Mouse (Mus musculus): ENCODE results near the gene Senp8. TPM values are rescaled to one million over a fixed set of nuclear protein-coding genes. Genes with fewer than 3 reads are reported as not detected.

Senp8 gene
- total RNA-seq, 2 experiments from 2014 or later = 10.3 to 11.8 TPM

DNA sequence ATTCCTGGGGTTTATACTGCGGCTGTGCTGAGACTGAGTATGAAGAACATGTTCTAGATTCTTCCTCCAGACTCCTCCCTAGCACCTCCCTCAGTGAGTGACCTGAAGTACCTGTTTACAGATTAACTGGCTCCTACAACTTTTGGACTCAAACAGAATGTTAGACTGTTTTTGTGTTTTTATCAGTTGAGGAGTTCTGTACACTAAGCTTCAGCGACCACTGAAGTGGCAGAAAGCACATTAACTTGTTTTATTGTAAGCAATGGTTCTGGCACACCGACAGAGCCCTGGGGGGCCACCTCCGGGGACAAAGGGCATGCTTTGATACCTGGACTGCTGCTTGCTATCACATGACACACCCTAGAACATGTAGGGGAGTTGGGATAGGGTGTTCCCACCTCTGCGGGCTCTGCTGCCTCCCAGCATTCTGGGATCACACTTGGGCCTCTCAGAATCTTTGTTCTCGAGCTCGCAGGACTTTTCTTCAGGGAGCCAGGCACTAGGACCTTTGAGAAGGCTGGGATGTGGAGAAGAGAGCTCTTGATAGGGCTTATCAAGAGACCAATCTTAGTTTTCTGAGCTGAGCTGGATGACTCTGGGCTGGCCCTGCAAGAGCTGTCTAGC lies 34.1 kb downstream of the Senp8 start:
- no peak for DNase-seq (ENCODE audit: low spot score)

DNA sequence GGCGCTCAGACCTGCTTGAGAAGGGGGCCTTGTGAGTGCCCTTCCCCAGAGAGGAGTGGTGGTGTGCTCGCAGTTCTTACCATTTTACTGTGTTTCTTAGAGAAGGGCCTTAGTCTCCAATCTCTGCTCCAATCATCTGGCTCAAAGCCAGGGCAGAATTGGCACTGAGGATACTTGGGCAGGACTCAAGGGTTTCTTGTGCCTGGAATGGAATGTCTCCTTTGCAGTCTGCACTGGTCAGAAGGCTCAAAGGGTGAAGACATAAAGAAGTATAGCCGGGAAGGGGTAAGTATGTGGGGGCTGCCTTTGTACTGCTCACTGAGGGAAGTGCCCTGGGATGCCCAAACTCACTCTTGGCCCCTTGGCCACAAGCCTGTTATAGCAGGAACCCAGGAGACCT lies 41.3 kb downstream of the Senp8 start:
- peak; percentile 39 for DNase-seq (ENCODE audit: low spot score)

DNA sequence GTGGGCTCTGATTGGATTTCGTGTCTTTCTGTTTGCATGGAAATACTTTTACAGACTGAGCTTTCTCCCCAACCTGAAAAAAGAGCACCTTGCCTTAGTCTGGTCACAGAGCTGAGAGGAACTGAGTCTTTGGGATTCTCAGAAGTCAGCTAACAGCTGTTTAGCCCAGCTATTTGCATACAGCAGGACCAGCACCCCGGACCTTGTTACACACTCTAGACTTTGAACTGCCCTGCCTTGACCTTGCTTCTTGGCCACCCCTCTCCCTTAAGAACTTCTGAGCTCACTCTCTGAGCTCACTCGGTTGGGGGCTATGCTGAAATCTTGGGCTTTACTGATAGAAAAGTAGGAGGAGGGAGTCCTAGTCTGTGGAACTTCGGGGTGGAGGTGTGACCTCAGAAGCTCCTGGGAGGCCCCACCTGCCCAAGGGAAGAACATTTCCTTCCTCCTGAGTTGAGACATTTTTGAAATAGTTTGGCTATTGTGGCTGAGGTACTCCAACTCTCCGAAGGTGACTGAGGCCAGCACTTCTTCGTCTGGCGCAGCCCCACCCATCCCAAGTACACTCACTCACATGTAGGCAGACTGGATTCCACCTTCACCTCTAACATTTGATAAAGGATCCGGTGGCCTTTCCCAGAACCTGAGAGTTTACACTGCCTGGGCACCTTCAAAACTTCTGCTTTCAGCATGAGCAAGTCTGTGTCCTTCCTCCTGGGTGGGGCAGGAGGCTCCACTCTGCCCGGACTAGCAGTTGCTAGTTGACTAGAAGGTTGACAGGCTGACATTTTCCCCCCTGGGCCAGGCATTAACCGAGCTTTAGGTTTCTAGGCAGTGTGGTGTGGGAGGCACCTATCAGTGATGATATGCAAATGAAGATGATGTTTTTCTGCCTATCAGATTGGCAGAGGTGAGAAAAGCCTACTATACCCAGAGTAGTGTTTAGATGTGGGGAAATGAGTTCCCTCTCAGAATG lies 43.4 kb downstream of the Senp8 start:
- DNase-seq (ENCODE audit: low spot score) = no peak

DNA sequence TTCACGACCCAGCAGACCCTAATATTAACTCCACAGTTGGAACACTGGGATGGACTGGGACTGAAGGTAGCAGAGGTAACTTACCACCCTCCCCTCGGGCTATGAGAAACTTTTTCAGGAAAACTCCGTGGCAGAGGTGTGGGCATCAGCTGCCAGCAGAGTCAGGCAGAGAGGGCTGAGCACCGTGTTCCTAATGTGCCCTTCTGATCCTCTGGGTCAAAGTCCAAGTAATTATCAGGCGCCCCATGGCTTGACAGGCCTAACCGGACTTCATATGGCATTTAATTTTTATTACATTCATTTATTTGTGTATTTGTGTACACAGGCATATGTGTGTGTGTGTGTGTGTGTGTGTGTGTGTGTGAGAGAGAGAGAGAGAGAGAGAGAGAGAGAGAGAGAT lies 47.4 kb downstream of the Senp8 start:
- no peak for DNase-seq (ENCODE audit: low spot score)

DNA sequence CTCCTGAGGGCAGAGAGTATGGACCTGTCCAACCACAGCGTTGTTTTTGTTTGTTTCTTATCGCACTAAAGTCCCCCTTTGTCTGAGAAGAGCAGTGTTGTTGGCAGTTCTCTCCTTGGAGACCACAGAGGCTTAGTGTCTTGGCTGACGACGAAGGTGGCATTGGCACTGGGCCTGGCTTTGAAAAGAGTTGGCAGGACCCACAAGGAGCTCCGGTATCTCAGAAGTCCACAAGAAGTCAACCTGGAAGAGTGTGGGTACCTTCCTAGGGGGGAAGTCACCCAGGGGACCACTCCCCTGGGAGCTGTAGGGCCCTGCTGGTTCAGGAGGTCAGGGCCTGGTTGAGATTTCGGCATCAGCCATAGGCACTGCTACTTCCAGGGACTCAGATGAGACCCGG lies 49.4 kb downstream of the Senp8 start:
- no peak for DNase-seq (ENCODE audit: low spot score)

DNA sequence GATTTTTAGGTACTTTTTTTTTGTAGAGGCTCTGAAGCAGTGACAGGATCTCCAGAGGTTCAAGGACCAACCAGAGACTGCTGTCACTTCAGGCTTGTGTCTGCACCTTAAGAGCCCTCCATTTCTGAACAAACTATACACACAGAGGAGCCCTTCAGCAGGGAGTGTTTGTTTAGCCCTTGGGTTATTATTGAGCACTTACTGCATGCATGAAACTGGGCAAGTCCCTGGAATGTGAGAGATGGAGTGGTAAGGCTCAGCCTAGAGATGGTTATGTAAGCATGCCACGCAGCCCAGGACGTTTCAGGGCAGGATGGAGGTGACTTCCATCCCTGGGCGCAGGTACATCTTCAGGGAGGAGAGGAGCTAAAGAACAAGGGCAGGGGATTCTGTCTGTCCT lies 54.1 kb downstream of the Senp8 start:
- DNase-seq (ENCODE audit: low spot score) = no peak

DNA sequence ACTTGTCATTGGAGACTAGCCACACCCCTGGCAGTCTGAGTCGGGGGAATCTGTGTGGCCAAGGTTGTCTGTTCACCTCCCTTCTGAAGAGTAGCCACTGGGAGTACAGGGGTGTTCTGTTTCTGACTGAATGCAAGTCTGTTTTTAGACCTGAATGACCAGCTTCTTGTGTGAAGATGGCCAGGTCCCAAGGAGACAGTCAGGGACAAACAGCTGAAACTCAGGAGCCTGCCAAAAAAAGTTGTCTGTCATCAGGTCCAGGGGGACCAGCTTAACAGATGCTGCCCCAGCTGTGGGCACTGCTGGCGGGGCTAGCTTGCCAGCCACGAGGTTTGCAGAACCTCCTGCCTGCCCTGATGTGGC lies 55.1 kb downstream of the Senp8 start:
- DNase-seq (ENCODE audit: low spot score) = peak; percentile 42

DNA sequence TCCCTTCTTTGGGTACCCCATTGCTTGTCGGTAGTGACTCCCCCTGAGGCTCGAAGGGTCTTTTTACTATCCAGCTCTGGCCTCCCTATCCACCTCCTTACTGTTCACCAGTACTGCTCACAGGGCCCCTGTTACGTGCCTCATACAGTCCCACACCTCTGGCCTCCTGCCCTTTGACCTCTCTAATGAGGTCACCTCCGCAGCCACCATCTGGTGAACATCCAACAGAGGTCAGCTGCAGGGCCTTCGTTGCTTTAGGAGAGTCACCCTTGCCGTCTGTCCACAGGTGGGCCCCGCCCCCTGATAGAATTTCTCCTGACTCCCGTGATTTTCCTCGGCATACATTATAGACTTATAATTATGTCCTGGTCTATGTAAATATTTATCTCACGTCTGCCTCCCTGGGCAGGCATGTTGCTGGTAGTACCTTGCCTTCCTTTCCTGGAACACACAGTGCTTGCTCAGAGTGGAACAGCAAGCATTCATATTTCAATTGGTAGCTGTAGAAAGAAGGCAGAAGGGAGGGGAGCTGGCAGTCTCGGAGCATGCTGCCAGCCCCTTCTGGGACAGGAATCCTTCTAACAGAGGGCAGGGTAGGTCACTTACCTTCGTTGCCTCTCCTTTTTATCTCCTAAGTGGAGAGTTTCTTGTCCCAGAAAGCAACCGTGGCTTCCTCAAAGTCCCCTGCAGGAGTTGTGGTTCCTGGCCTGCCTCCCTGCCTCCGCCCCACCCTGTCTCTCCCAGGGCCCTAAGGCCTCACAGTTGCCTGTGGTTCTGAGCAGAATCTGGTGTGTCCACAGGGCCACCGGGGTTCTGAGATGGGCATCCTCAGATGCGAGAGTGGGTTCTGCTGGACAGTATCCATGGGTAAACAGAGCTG lies 55.7 kb downstream of the Senp8 start:
- no peak for DNase-seq (ENCODE audit: low spot score)

DNA sequence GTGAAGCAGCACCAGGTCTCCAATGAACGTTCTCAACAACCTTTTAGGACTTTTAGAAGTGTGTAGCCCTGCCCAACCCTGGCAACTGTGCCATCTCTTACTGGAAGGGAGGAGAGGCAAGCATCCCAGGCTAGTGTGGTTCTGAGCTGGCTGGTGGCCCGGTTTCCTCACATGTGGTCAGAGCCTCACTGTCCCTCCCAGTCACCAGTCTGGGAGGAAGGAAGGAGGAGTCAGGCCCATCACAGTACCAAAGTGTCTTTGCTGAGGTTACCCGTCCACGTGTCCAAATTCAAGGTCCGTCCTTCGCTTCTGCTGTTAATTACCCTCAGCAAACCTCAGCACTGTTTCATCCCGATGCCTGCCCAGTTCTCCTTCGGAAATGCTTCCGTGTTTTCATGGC lies 58.4 kb downstream of the Senp8 start:
- no peak for DNase-seq (ENCODE audit: low spot score)

DNA sequence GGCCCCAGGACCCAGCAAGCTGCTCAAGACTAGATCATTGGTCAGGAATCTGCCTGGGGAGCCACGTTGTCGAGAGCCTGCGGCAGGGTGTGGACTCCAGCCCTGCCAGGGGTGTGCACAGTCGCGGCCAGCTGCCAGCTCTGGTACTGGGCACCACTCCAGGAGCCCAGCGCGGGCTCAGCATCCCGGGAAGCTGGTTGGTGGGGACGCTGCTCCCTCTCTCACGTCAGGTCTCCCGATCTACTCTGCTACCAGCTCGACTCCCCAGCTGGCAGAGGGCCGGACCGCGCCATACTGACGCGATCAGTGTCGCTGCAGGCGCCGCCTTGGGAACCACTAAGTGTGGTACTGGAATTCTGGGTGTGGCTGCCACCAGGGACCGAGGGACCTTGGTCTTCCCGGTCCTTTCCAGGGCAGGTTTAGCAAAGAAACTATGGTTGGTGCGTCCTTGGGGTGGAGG lies 58.8 kb downstream of the Senp8 start:
- peak; percentile 76 for DNase-seq (ENCODE audit: low spot score)

DNA sequence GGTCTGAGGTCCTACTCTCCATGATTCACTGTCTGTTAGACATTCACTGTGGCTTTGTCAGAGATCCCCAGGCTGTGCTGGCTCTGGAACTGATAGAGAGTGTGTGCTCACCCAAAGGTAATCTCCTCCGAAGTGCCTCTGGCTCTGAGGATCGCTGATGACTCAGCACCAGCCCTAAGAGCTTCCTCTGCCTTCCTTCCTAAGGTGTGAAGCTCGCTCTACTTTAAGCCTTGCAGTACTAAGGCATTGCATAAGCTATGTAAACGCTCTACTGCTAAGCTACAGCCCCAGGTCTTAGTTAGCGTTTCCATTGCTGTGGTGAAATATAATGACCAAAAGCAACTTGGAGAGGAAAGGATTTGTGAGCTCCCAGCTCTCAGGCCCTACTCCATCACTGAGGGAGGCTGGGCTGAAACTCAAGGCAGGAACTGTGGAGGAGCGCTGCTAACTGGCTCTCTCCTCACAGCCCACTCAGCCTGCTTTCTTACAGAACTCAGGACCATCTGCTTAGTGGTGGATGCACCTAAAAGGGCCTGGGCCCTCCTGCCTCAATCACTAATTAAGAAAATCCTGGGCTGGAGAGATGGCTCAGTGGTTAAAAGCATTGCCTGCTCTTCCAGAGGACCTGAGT lies 63.0 kb downstream of the Senp8 start:
- no peak for DNase-seq (ENCODE audit: low spot score)

Other genes with a start within 250 kb of the Senp8 start
- 10 to 100 TPM; 32.4 to 42.0 TPM for gene Hexa, start 211.2 kb downstream of the Senp8 start, total RNA-seq (2021)
- under 1 TPM; 0.62 to 1.00 TPM for gene Tmem202, start 210.9 kb downstream of the Senp8 start, total RNA-seq (2021)
- gene Celf6, start 172.8 kb downstream of the Senp8 start, total RNA-seq (2021) = not detected
- gene Parp6, start 133.4 kb downstream of the Senp8 start, total RNA-seq (2021) = 10 to 100 TPM; 24.2 to 24.7 TPM
- 1,000 to 10,000 TPM; 2,790 to 2,981 TPM for gene Pkm, start 94.3 kb downstream of the Senp8 start, total RNA-seq (2021)
- under 1 TPM in 1 of 2 experiments, not detected in 1; 0.07 TPM for gene Gramd2, start 70.6 kb downstream of the Senp8 start, total RNA-seq (2021)
- 1 to 10 TPM; 7.4 to 7.5 TPM for gene Myo9a, start 186 bp upstream of the Senp8 start, total RNA-seq (2021)
- not detected for gene Nr2e3, start 209.9 kb upstream of the Senp8 start, total RNA-seq (2021)

All from gastrocnemius, adult 18-20 months (tissue).